Mouse (Mus musculus) erythroblast, embryonic 14.5 days (primary cell): ENCODE measurements at regions not wholly inside any gene's neighbourhood (a gene's known extent, or its start where the extent isn't known, plus 50 kb on each side); places are given as distances from the start of the nearest gene placed in this dataset.

Experiments used
- GATA1 ChIP-seq: IDR thresholded peaks from 2 replicates; pipeline ENCODE4 v1.6.1; 2012; ENCODE audit warnings: low read length, inconsistent platforms, mixed read lengths
- TAL1 ChIP-seq: IDR thresholded peaks from 3 replicates; pipeline ENCODE4 v1.6.1; 2012; ENCODE audit warnings: low read length, inconsistent platforms, mixed read lengths

GRCm38 (mm10) chr4:106054324-106054723 lies 261.7 kb upstream of the Usp24 start:
- TF ChIP-seq TAL1 = no peak
- TF ChIP-seq GATA1 = no peak
